Comparison of ENCODE assay signal across 8 mouse cellular contexts in the genomic region with DNA sequence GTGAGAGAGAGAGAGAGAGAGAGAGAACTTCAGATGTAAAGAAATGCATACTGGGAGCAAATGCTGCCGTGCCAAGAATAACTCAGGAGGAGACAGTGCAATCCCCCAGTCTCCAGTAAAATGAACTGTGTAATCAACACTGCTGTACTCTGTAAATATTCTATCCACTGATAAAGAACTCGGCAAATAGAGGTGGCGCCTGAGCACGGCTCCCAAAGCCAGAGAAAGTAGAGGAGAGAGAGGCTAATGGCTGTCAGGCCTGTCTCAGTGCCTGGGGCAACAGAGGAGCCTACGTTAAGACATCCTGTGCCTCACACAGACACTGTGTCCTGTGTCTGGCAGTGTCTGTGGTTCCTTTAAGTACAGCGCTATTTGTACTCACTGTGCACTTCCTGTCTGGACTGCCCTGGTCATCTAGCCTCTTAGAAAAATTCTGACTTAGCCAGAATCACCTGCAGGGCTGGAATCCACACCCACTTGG.
DNase-seq lines count a peak whose midpoint lies in the region; ATAC-seq lines count a peak whose summit lies in the region.

No protein-coding gene starts in this region.

- H3K27ac ChIP-seq in limb, embryonic 12.5 days, result no peak overlapping the region
- H3K27ac ChIP-seq in limb, embryonic 10.5 days, result no peak overlapping the region
- peak overlapping the region; percentile 79 for H3K27ac ChIP-seq in heart, embryonic 16.5 days (ENCODE audit: low read length)
- peak overlapping the region; percentile 100 for H3K27ac ChIP-seq in liver, embryonic 15.5 days (replicated peaks)
- H3K27ac ChIP-seq in stomach, embryonic 15.5 days, result peak overlapping the region; percentile 82

- no peaks in the 10 kb centered on the region for H3K27me3 ChIP-seq in limb, embryonic 12.5 days
- H3K27me3 ChIP-seq in limb, embryonic 10.5 days (ENCODE audit: low read depth, poor library complexity, severe bottlenecking), result no peaks in the 10 kb centered on the region
- no peaks in the 10 kb centered on the region for H3K27me3 ChIP-seq in heart, embryonic 16.5 days (ENCODE audit: control insufficient read depth, insufficient read depth, low read length)
- no peaks in the 10 kb centered on the region for H3K27me3 ChIP-seq in liver, embryonic 15.5 days
- no peaks in the 10 kb centered on the region for H3K27me3 ChIP-seq in stomach, embryonic 15.5 days (replicated peaks)

- no peak for ATAC-seq in limb, embryonic 12.5 days (ENCODE audit: insufficient number of reproducible peaks, insufficient read depth, low FRiP score, low TSS enrichment, low read depth)
- ATAC-seq in heart, embryonic 16.5 days (replicated peaks; ENCODE audit: extremely low read depth, insufficient read depth, low FRiP score), result peak; percentile 72
- ATAC-seq in liver, embryonic 15.5 days (ENCODE audit: insufficient read depth), result peak; percentile 32; the same call in 1 of the 2 replicates
- peak; percentile 84 for ATAC-seq in stomach, embryonic 15.5 days (ENCODE audit: insufficient read depth, low FRiP score, low read depth)
- no peak for ATAC-seq in monocyte, adult 5-6 weeks (replicated peaks; ENCODE audit: insufficient number of reproducible peaks, low FRiP score, low TSS enrichment, poor library complexity, severe bottlenecking)

- DNase-seq in limb, embryonic 10.5 days (ENCODE audit: low spot score), result no peak
- DNase-seq in retina, embryonic 14.5 days (ENCODE audit: low spot score), result no peak
- DNase-seq in embryo, embryonic 10.5 days (ENCODE audit: low spot score), result no peak

- no peak overlapping the region for H3K4me2 ChIP-seq in limb, embryonic 12.5 days
- H3K4me2 ChIP-seq in heart, embryonic 16.5 days (ENCODE audit: low read depth, low read length), result peak overlapping the region; percentile 28; the same call in 1 of the 2 replicates
- H3K4me2 ChIP-seq in liver, embryonic 15.5 days, result peak overlapping the region; percentile 35
- no peak overlapping the region for H3K4me2 ChIP-seq in stomach, embryonic 15.5 days

- H3K9ac ChIP-seq in limb, embryonic 12.5 days (replicated peaks), result 0 out of 2 replicates have a peak overlapping the region, but pooled peaks have one; percentile 23
- H3K9ac ChIP-seq in heart, embryonic 16.5 days (ENCODE audit: low read length), result peak overlapping the region; percentile 42; the same call in 1 of the 2 replicates
- peak overlapping the region; percentile 37 for H3K9ac ChIP-seq in liver, embryonic 15.5 days
- no peak overlapping the region for H3K9ac ChIP-seq in stomach, embryonic 15.5 days

- no peaks in the 10 kb centered on the region for H3K9me3 ChIP-seq in limb, embryonic 12.5 days
- no peaks in the 10 kb centered on the region for H3K9me3 ChIP-seq in limb, embryonic 10.5 days (replicated peaks)
- H3K9me3 ChIP-seq in heart, embryonic 16.5 days (replicated peaks; ENCODE audit: control insufficient read depth, low read length), result 0 out of 2 replicates have a peak, but pooled peaks cover 3% of the 10 kb centered on the region
- no peaks in the 10 kb centered on the region for H3K9me3 ChIP-seq in liver, embryonic 15.5 days (replicated peaks)
- H3K9me3 ChIP-seq in stomach, embryonic 15.5 days, result no peaks in the 10 kb centered on the region

- 50% methylated on average over 6 of the region's 6 CpGs for WGBS in limb, embryonic 12.5 days
- WGBS in limb, embryonic 10.5 days, result 63% methylated on average over 6 of the region's 6 CpGs
- 9% methylated on average over 6 of the region's 6 CpGs for WGBS in heart, embryonic 16.5 days
- WGBS in liver, embryonic 15.5 days (ENCODE audit: insufficient replicate concordance), result 16% methylated on average over 6 of the region's 6 CpGs
- WGBS in stomach, embryonic 15.5 days, result 14% methylated on average over 6 of the region's 6 CpGs

- no peak overlapping the region for H3K4me3 ChIP-seq in limb, embryonic 12.5 days (replicated peaks)
- no peak overlapping the region for H3K4me3 ChIP-seq in limb, embryonic 10.5 days
- peak overlapping the region; percentile 8; the same call in 1 of the 2 replicates for H3K4me3 ChIP-seq in heart, embryonic 16.5 days (ENCODE audit: low read length)
- H3K4me3 ChIP-seq in liver, embryonic 15.5 days (replicated peaks), result no peak overlapping the region
- 0 out of 2 replicates have a peak overlapping the region, but pooled peaks have one; percentile 5 for H3K4me3 ChIP-seq in stomach, embryonic 15.5 days (replicated peaks)

- H3K36me3 ChIP-seq in limb, embryonic 12.5 days, result no peaks in the 10 kb centered on the region
- no peaks in the 10 kb centered on the region for H3K36me3 ChIP-seq in limb, embryonic 10.5 days
- no peaks in the 10 kb centered on the region for H3K36me3 ChIP-seq in heart, embryonic 16.5 days (ENCODE audit: control insufficient read depth, insufficient read depth)
- H3K36me3 ChIP-seq in liver, embryonic 15.5 days (replicated peaks), result no peaks in the 10 kb centered on the region
- no peaks in the 10 kb centered on the region for H3K36me3 ChIP-seq in stomach, embryonic 15.5 days

- 0 out of 2 replicates have a peak, but pooled peaks cover 5% of the 10 kb centered on the region for H3K4me1 ChIP-seq in limb, embryonic 12.5 days (replicated peaks)
- peaks cover 11% of the 10 kb centered on the region for H3K4me1 ChIP-seq in limb, embryonic 10.5 days
- H3K4me1 ChIP-seq in heart, embryonic 16.5 days (ENCODE audit: control insufficient read depth, insufficient read depth, low read length), result peaks cover 26% of the 10 kb centered on the region
- H3K4me1 ChIP-seq in liver, embryonic 15.5 days (replicated peaks), result peaks cover 86% of the 10 kb centered on the region
- H3K4me1 ChIP-seq in stomach, embryonic 15.5 days, result peaks cover 17% of the 10 kb centered on the region

Comparison
In these comparisons a context has a peak if more than half of its experiments do, and no peak if none do; other contexts are left out.
1. ATAC-seq: peak in heart, embryonic 16.5 days (single experiment), liver, embryonic 15.5 days (single experiment) and stomach, embryonic 15.5 days (single experiment); none in limb, embryonic 12.5 days (single experiment) and monocyte, adult 5-6 weeks (single experiment).
2. H3K27ac ChIP-seq: peak in heart, embryonic 16.5 days (single experiment), liver, embryonic 15.5 days (single experiment) and stomach, embryonic 15.5 days (single experiment); none in limb, embryonic 12.5 days (single experiment) and limb, embryonic 10.5 days (single experiment).
3. H3K4me2 ChIP-seq: peak in heart, embryonic 16.5 days (single experiment) and liver, embryonic 15.5 days (single experiment); none in limb, embryonic 12.5 days (single experiment) and stomach, embryonic 15.5 days (single experiment).
4. H3K4me3 ChIP-seq: peak in heart, embryonic 16.5 days (single experiment) and stomach, embryonic 15.5 days (single experiment); none in limb, embryonic 12.5 days (single experiment), limb, embryonic 10.5 days (single experiment) and liver, embryonic 15.5 days (single experiment).